Mouse (Mus musculus) kidney, postnatal 14 days (tissue): ENCODE results near the gene Sbf1.

Source experiments
- DNase-seq: peaks from one replicate; pipeline ENCODE4 v3.0.0; 2022; ENCODE audit warnings: mixed read lengths

The Sbf1 gene

DNA sequence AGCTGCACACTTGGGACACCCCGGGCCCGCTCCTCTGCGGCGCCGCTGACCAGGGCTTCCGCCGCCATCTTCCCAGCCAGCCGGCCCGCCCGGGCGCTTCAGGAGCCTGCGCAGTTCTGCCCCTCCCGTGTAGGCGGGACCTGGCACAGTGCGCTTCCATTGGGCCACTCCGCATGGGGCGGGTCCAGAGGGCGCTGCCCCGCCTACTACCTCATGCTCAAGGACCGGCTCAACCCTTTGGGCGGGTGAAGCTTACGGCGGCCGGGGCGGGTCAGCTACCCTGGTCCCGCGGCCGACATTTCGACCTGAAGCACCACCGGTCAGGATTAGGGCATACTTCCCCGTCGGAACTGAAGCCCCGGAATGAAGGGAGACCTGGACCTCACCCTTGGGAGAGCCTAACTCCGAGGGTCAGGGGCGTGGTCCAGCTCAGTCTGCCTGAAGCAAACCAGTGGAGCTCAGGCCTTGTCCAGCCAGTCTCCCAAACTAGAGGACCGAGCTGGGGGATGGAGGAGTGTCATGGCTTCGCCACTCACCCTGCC, at the start of gene Sbf1:
TSS of gene Sbf1 (minus strand) at position 122 of the 542 bp plus-strand sequence.
- peak; percentile 99 for DNase-seq

DNA sequence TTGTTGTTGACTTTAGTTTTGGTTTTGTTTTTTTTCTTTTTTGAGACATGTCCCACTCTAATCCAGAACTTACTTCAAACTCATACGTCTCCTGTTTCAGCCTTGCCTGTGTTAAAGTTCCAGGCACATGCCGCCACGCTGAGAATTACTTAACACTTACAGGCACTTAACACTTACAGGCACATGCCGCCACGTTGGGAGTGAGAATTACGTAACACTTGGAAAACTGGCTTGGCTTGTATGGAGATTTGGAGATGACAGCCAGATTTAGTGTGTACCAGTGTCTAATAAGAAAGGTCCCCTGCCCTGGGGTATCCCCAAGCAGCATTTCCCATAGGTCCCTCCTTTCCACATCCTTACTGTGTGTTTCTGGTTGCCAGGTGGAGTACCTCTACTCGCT, 47.9 kb upstream of the Sbf1 start:
- no peak for DNase-seq

DNA sequence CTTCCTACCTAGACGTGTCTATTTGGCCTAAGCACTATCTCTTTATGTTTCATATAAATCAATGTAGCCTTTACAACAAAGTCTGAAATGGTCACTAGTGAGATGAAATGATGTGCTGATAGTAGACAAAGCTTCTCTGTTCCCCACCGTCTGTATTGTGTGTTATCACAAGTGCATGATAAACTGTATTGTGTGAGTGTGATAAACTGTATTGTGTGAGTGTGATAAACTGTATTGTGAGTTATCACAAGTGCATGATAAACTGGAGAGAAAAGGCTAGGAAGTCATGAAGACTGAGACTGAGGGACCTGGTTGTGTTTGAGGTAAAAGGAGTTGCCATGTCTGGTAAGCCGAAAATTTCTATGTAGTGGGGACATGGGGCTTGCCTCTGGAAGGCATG, 43.7 kb upstream of the Sbf1 start:
- no peak for DNase-seq

DNA sequence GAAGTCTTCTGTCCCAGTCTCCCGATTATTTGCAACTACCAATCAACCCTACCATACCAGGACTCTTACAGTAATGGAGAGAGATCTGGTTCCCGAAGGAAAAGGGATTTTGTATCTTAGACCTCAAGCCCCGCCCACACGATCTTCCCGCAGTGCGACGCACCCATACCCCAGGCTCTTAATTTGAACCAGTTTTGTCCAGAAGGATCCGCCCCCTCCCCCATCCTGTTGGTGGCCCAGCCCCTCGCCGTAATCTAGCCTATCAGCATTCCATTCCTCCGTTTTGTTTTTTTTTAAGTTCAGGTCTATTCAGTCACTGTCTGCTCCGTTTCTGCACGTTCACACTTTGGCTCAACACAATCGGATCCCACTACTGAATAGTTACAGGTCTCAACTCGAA, 41.3 kb upstream of the Sbf1 start:
- peak; percentile 89 for DNase-seq

DNA sequence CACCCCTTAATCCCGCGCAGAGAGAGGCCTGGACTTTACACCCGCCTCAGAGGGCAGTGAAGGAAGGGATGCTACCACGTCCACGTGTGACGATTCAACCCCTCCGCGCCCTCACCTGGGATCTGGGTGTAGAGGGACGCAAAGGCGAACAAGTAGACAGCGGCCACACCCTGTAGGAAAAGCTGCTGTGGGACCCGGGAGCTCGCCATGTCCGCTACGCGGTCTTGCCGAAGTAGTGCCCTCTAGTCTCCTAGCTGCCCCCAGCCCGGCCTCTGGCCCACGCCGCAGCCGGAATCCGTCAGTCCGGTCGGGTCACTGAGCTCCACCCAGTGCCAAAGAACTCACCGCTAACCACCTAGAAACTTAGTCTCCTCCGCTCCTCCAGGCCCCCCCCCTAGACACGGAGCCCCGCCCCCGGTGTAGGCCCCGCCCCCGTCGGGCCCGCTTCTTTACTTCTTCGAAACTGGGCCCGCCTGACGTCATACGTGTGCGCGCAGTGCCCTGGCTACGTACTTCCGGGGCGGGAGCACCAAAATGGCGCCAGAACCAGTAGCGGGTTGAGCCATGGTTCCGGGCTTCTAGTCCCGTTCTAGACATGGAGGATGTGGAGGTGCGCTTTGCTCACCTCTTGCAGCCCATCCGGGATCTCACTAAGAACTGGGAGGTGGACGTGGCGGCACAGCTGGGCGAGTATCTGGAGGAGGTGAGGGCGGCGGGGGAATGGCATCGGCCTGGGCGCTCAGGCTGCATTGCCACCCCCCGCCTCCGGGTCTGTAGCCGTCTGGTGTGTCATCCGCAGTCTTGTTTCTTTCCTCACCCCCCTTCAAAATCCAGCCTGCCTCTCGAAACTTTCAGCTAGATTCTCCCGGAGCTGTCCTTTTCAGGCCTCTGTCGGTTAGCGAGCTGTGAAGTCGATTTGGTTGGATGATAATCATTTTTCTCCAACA, 40.4 kb upstream of the Sbf1 start, which contains the start of the genes Lmf2 and Ncaph2:
TSS of gene Lmf2 (minus strand) at position 419 of the 947 bp plus-strand sequence.
TSS of gene Ncaph2 (plus strand) at position 479 of the 947 bp plus-strand sequence.
- DNase-seq = peak; percentile 97

DNA sequence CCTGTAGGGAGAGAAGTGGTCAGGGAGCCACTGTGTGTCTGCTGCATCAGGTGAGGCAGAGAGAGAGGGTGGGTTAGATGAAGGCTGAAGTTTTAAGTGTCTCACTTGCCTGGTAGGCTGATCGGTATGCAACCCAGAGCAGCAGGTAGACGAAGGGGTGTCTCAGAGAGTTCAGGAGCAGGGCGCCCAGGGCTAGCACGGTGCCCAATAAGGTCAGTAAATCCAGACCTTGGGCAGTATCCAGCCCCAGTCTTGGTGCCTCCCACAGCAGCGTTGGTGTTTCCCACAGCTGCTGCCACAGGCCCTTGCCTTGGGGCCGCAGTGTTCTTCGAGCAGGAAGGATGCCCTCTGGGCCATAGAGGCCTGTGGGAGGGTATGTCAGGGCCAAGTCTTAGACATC, 39.3 kb upstream of the Sbf1 start:
- no peak for DNase-seq

DNA sequence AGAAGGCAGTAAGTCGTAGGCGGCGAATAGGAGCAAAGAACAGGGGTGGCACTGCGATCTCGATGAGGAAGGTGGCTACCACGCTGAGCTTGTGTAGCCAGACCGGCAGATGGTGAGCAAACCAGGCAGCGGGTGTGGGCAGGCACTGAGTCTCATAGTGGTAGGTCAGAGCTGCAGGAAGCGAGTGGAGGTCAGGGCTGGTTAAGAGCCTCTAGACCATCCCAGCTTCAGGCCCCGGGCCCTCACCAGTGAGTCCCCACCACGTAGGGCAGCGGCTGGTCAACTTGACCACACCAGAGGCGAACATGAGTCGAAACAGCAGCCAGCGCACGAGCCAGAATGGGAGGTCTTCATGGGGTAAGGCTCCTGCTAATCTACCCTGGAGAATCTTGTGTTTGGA, 38.7 kb upstream of the Sbf1 start:
- DNase-seq = no peak

DNA sequence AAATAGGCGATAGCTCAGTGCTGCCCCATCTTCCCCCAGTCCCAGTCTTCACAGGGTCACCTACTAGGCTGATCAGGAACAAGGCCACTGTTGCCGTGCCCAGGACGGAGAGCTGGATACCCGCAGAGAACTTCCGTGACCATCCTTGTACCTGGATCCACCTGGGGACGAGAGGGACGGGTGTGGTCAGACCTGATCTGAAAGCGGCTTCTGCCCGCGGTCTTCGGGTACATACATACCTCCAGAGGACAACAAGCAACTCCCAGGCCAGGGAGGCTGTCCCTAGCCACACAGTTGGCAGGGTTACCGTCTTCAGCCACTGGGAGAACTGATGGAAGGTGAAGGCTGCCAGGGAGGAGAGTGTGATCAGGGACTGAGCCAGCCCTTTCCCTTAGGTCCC, 37.7 kb upstream of the Sbf1 start:
- no peak for DNase-seq

DNA sequence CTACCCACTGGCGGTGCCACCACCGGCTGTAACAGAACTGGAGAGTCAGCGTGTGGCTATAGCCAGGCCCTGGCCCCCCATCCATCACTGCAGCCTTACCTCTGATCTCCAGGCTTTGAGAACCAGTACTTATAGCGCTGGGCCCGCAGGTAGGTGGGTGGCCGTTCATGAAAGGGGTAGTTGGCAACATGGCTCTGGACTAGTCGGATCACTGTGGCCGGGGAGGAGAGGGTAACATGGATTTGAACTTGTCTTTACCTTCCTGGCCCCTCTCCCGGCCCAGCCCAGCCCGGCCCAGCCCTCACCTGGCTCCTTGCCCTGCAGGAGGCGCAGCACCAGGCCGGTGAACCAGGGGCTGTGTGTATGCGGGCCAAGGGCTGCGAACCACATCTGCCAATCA, 36.9 kb upstream of the Sbf1 start:
- DNase-seq = no peak

DNA sequence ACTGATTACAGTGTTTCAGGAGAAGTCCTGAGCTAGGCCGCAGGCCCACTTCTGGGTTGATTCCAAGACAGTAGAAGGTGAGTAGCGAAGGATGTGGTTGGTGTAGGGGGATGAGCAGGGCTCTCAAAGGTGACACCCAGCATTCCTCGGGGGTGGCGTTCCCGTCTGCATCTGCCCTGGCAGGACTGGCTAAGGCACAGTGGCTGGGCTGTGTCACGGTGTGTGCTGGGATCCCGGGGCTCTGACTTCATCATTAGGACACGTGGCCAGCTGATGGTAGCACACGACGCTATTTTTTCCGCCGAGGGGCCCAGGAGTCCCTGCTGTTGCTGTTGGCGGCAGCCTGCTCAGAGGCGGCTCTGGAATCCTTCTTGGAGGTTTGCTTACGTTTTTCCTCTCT, 36.2 kb upstream of the Sbf1 start:
- DNase-seq = no peak

DNA sequence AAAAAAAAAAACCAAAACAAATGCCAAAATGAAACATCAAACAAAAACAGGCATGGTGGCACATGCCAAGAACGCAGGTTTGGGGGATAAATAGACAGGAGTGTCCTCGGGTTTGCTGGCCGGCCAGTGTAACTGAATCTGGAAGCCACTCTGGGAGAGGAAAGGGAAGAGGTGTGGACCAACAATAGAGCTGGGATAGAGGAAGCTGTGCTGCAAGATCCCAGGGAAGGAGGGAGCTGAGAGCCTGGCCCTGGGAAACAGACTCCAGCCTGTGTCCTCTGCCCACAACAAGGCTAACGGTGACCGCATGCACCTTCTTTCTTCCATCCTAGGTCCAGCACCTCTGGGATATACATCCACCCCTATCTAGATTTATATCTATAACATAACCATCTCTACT, 35.3 kb upstream of the Sbf1 start:
- DNase-seq = no peak

DNA sequence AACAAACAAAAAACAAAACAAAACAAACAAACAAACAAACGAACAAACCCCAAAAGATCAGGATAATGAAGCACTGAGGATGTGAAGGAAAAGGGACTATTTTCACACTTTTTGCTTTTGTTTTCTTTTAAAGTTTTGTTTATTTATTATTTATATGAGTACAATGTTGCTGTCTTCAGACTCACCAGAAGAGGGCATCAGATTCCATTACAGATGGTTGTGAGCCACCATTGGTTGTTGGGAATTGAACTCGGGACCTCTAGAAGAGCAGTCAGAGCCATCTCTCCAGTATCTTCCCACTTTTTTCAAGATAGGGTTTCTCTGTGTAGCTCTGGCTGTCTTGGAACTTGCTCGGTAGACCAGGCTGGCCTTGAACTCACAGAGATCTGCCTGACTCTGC, 28.2 kb upstream of the Sbf1 start:
- DNase-seq = no peak

DNA sequence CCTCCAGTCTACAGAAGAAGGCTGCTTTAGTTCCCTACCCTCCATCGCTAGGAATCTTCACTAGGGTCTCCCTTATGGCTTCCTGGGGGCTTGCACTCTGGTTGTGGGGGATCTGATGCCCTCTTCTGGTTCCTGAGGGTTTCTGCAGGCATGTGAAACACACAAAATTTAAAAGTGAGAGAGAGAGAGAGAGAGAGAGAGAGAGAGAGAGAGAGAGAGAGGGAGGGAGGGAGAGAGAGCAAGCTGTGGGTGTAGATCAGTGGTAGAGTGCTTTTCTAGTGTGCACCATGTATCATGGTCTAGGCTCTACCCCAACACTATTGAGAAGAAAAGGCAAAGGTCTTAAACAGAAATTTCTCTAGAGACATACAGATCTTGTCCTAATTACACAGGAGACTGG, 26.6 kb upstream of the Sbf1 start:
- no peak for DNase-seq

DNA sequence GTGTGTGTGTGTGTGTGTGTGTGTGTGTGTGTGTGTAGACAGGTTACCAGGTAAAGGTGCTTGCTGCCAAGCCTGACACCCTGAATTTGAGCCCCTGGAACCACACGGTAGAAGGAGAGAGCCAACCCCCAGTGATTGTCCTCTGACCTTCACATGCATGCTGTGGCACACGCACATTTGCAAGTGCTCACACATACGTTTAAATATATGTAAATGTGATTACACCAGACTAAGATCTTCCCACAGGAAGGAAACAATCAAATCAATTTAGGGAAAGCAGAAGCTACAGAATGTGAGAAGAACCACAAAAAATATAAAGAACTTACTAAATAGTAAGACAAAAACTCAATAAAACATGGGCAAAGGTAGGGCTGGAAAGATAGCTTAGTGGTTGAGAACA, 25.0 kb upstream of the Sbf1 start:
- DNase-seq = no peak

DNA sequence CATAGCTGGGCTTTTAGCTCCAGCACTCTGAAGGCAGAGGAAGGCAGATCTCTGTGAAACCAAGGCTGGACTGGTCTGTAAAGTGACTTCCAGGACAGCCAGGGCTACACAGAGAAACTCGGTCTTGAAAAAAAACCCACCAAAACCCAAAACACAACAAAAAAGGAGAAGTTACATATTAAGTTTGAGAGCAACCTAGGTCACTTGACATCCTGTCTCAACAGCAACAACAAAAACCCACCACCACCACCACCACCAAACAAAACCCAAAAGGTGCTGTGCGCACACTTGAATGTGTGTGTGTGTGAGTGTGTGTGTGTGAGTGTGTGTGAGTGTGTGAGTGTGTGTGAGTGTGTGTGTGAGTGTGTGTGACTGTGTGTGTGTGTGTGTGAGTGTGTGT, 24.6 kb upstream of the Sbf1 start:
- DNase-seq = no peak

DNA sequence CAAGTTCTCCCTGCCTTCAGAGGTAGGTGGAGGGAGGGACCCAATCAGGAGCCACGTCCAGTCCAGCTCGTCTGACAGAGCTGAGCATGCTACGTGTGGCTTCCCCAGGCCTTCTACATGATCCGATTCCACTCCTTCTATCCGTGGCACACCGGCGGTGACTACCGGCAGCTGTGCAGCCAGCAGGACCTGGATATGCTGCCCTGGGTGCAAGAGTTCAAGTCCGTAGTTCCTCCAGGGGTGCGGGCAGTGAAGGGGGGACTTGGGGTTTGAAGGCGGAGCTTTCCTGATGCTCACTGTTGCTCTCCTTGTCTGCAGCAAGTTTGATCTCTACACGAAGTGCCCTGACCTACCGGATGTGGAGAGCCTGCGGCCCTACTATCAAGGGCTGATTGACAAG, 21.3 kb upstream of the Sbf1 start:
- DNase-seq = no peak

DNA sequence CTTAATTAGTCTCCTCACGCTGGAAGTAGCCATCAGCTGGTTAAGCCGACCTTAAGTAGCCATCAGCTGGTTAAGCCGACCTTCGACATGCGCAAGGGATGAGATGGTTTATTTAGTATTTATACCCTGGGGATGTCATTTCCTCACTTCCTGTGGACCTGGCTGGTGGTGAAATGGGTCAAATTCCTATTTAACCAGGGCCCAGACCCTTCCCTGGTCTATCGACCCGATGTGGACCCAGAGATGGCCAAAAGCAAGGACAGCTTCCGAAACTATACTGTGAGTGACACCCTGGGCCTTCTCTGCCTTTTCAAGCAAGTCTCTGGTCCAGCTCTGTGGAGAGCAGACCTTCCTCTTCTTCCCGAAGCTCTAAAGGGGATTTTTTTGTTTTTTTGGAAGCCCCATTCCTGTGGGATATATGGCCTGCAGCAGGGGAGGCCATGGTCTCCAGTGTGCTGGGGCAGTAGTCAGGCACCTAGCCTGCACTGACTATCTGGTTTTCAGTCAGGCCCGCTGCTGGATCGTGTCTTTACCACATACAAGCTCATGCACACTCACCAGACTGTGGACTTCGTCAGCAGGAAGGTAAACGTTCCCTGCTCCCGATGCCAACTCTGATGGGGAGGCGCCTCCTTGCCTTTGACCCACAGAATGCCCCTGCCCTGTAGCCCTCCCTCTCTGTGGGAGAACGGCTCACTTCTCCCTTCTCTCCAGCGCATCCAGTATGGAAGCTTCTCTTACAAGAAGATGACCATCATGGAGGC, 19.8 kb upstream of the Sbf1 start:
- DNase-seq = peak; percentile 28

DNA sequence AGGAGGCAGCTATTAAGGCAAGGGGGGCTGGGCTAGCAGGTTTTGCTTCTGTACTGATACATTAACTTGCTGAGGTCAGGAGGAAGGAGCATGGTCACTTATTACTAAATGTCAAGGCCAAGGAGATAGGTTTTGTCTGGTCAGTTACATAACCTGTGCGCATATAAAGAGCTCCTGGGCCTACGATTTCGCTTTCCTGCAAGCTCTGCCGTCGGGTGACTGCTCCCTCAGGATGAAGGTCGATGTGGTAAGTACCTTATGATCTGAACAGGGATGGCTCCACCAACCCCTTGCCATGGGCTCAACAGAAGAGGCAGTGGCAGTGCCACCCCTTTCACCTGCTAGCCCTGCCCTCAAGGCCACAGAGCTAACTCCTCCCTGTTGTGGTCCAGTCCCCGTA, 19.2 kb upstream of the Sbf1 start, which contains the start of gene Miox:
TSS of gene Miox (plus strand) at position 128 of the 400 bp plus-strand sequence.
- peak; percentile 81 for DNase-seq

DNA sequence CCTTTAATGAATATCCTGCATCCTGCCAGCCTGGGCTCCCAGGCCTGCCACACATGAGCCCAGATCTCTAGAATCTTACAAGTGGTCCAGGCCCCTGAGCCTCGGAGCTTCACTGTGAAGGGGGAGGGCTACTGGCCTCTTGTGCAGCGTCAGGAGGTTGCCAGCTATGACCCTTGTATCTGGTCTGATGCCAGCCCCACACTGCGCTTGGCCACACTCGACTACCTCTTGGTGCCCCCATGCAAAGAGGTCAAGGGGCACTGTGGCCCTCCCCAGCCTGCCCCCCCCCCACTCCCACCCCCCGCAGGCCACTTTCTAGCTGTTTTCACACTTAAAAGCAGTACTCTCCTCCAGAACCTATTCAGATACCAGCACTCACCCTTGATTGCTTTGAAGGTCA, 11.3 kb upstream of the Sbf1 start:
- DNase-seq = peak; percentile 83

DNA sequence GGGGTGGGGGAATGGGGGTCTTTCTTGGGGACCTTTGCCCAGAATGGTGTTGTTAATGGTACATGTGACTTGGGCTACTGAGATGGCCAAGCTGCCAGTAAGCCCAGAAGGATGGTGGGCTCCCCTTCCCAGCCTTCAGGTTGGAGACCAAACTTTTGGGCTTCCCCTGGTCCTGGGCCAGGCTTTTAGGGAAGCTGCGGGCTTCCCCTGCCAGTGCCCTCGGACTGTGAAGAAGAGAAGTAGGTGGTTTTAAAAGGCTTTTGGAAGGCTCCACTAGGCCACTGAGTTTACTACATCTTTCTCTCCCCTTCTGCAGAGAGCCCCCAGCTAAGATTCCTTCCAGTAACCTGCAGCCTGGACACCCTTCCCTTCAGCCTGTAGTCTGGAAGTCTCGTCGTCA, 8.5 kb upstream of the Sbf1 start:
- no peak for DNase-seq

DNA sequence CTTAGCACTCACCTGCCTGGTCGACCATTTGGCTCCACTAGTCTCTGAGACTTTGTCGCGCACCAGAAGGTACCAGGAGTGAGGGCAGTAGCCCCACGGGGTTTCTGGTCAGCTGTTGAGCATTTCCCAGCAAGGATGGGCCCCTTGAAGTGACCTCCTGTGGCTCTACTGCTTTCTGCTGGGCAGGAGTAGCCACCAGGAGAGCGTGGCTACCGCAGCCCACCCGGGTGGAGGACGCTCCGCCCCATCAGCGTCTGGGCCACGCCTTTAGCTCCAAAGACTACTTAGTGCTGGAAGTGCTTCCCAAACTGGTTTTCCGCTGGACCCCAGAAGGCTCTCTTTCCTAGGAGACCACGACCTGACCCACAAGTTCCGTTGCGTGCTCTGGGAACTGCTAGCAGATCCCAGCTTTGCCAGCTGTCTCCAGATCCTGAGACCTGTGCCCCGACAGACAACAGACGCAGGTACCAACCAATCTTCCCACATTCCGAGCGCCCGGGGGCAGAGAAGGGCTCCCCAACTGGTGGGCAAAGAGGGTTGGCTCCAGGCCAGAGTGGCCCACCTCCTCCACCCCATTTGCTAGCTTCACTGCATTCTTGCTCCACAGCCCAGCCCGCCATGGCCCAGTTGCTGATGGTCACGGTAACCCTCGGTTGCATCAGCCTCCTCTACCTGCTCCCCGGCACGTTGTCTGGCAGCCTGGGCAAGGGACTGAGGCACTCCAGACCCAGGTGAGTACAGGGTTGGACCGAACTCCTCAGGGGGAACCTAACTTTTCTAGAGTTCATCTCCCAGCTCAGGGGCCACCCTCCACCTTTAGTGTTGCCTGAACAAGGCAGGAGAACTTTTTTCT, 7.8 kb upstream of the Sbf1 start, which contains the start of gene Adm2:
TSS of gene Adm2 (plus strand) at position 51 of the 853 bp plus-strand sequence.
- no peak for DNase-seq

DNA sequence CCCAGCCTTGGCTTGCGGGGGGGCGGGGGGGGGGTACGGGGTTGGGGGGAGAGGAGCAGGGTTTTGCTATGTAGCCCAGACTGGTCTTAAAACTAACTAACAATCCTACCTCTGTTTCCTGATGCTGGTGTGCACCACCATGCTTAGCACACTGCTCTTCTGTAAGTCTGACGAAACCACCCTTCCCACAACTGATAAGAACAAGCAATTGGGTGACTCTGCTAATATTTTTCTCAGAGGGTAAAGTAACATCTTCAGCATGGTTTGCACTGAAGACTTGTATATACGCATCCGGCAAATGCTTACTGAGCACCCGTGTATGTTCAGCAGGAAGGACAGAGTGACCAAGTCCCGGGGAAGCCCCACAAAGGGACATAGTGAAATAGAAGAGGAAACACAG, 6.2 kb upstream of the Sbf1 start:
- DNase-seq = no peak

DNA sequence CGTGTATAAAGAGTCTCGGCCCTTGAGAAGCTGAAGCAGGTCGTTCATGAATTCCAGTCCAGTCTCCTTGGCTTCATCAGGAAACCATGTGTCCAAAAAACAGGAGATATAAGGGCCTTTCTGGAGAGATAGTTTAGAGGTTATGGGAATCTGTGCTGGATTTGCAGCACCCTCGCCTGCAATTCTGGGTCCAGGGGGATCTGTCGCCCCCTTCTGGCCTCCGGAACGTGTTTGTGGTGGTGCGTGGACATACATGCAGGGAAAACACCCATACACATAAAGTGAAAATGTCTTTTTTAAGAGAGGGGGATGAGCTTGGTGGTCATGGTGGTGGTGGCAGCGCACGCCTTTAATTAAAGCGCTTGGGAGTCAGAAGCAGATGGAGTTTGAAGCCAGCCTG, 1.0 kb upstream of the Sbf1 start:
- no peak for DNase-seq
